In the genomic region with DNA sequence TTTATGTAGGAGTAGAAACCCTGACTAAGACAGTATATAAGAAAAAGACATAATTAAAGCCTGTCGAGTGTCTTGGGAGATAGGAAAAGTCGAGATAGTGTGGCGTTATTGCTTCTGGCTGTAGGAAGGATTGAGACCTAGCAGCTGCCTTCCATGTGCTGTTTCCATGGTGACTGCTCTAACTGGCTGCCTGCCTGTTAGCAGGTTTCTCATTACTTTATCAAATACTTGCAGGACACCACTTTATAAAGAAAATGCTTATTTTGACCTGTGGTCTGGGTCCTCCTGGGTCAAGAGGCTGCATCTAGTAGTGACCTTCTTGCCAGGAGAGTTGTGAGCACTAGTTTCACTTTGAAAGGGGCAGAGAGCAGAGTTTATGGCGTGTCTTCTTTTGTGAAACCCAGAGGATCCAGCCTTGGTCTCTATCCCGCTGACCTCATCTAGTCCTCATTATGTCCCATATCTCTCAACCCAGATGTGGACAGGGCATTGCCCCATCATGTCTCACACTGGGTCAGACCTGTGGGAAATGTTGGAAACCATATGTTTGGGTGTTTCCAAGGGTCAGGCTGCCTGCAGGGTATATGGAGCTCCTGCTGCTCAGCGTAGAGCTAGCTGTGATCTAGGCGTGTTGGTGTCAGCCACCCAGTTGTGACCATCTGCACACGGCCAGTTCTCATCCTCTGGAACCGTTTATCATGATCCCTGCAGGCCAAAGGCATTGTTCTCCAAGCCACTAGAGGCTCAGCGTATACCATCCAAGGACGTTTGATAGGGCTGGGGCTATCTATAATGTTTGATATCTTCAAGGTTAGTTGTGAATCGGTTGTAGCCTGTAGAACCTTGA, we compare ENCODE assay signal across 8 mouse cellular contexts. TPM values are rescaled to one million over a fixed set of nuclear protein-coding genes. Genes with fewer than 3 reads are reported as not detected.
A peak's percentile ranks its signal among the peaks of the same experiment; 100 is the strongest.
DNase-seq lines count a peak whose midpoint lies in the region; ATAC-seq and TF ChIP-seq lines count a peak whose summit lies in the region.

No protein-coding gene starts in this region.

- no peaks in the 10 kb centered on the region for H3K27me3 ChIP-seq in heart, embryonic 14.5 days (ENCODE audit: control insufficient read depth, insufficient read depth, low read length)
- no peaks in the 10 kb centered on the region for H3K27me3 ChIP-seq in midbrain, embryonic 15.5 days (replicated peaks)

- peaks cover 15% of the 10 kb centered on the region for H3K4me1 ChIP-seq in bone marrow, adult 2 months (ENCODE audit: control insufficient read depth, insufficient read depth, low read length)
- H3K4me1 ChIP-seq in heart, embryonic 14.5 days (ENCODE audit: control insufficient read depth in 2 of 2, insufficient read depth in 2 of 2, low read length in 2 of 2) = peaks cover 13 to 22% of the 10 kb centered on the region in 2 experiments
- H3K4me1 ChIP-seq in midbrain, embryonic 15.5 days = peaks cover 25% of the 10 kb centered on the region

- no peak for TF ChIP-seq CTCF in bone marrow, adult 2 months (IDR thresholded peaks at IDR 0.05; ENCODE audit: control insufficient read depth, insufficient read depth, low read length)

- H3K9ac ChIP-seq in heart, embryonic 14.5 days (ENCODE audit: low read length) = no peak overlapping the region; the same call in 1 of the 2 replicates
- H3K9ac ChIP-seq in midbrain, embryonic 15.5 days = no peak overlapping the region

- WGBS in bone marrow, adult 2 months = 59% methylated on average over 12 of the region's 12 CpGs
- WGBS in heart, embryonic 14.5 days = 65% methylated on average over 12 of the region's 12 CpGs
- 55% methylated on average over 12 of the region's 12 CpGs for WGBS in midbrain, embryonic 15.5 days

- peak; percentile 40 to 47 for DNase-seq in cerebellum, postnatal 10 days
- no peak for DNase-seq in cerebellum, adult 11 months
- DNase-seq in kidney, postnatal 4 days = peak; percentile 49 to 59
- DNase-seq in urinary bladder, postnatal 4 days (ENCODE audit: low spot score in 2 of 2) = no peak
- no peak for DNase-seq in cerebellum, adult 8-10 months

- peak; percentile 32; the same call in 1 of the 2 replicates for ATAC-seq in heart, embryonic 14.5 days (ENCODE audit: insufficient number of reproducible peaks, insufficient read depth, low FRiP score, low read depth)
- peak; percentile 72; the same call in 1 of the 2 replicates for ATAC-seq in midbrain, embryonic 15.5 days (replicated peaks)

- peak overlapping the region; percentile 28; the same call in 1 of the 2 replicates for H3K4me2 ChIP-seq in heart, embryonic 14.5 days (ENCODE audit: low read length)
- no peak overlapping the region for H3K4me2 ChIP-seq in midbrain, embryonic 15.5 days

- H3K36me3 ChIP-seq in heart, embryonic 14.5 days (ENCODE audit: control insufficient read depth, insufficient read depth, low read length) = no peaks in the 10 kb centered on the region
- no peaks in the 10 kb centered on the region for H3K36me3 ChIP-seq in midbrain, embryonic 15.5 days (replicated peaks)

- no peak overlapping the region for H3K4me3 ChIP-seq in bone marrow, adult 2 months (replicated peaks; ENCODE audit: control insufficient read depth, low read depth, low read length)
- no peak overlapping the region for H3K4me3 ChIP-seq in heart, embryonic 14.5 days (ENCODE audit: control insufficient read depth in 1 of 2, insufficient read depth in 1 of 2, low read depth in 1 of 2, low read length in 2 of 2)
- H3K4me3 ChIP-seq in midbrain, embryonic 15.5 days = no peak overlapping the region

- H3K27ac ChIP-seq in bone marrow, adult 2 months (ENCODE audit: control insufficient read depth, insufficient read depth, low read depth, low read length, poor library complexity) = peak overlapping the region; percentile 46
- peak overlapping the region in 1 of 2 experiments; percentile 27; a peak in 2 of 4 replicates for H3K27ac ChIP-seq in heart, embryonic 14.5 days (replicated peaks in 1 of 2; ENCODE audit: control insufficient read depth in 1 of 2, insufficient read depth in 1 of 2, low read depth in 2 of 2, low read length in 2 of 2)
- peak overlapping the region; percentile 51 for H3K27ac ChIP-seq in midbrain, embryonic 15.5 days

- TF ChIP-seq POLR2A in bone marrow, adult 2 months (IDR thresholded peaks at IDR 0.05; ENCODE audit: borderline replicate concordance, control insufficient read depth, low read depth, low read length) = no peak

- no peaks in the 10 kb centered on the region for H3K9me3 ChIP-seq in heart, embryonic 14.5 days (ENCODE audit: control insufficient read depth, low read length)
- no peaks in the 10 kb centered on the region for H3K9me3 ChIP-seq in midbrain, embryonic 15.5 days

RNA-seq across cellular contexts. Expression of a gene that starts 30.1 kb away (rescaled TPM):
- polyA plus RNA-seq in bone marrow, adult 2 months (2011; ENCODE audit: insufficient read depth, insufficient read length, low replicate concordance, missing spikeins) = not detected in 2 replicates
- polyA plus RNA-seq in heart, embryonic 14.5 days (2014; fragmentation: Nextera tagmentation; extraction: Ambion mirVana) = 0.19 TPM in 1 of 2 replicates, not detected in the other
- 0.51 and 0.84 TPM in 2 replicates for polyA plus RNA-seq in midbrain, embryonic 15.5 days (2015; fragmentation: Nextera tagmentation; extraction: Ambion mirVana)

Comparison
In these comparisons a context has a peak if more than half of its experiments do, and no peak if none do; other contexts are left out.
1. DNase-seq: peak in cerebellum, postnatal 10 days (2 of 2) and kidney, postnatal 4 days (2 of 2); none in cerebellum, adult 11 months (single experiment), urinary bladder, postnatal 4 days (0 of 2) and cerebellum, adult 8-10 months (single experiment).